Mouse (Mus musculus): Measurements from ENCODE around the gene Daam2. TPM values are rescaled to one million over a fixed set of nuclear protein-coding genes. Genes with fewer than 3 reads are reported as not detected.

The Daam2 gene
- polyA plus RNA-seq, 1 experiment, result 3.6 TPM

DNA sequence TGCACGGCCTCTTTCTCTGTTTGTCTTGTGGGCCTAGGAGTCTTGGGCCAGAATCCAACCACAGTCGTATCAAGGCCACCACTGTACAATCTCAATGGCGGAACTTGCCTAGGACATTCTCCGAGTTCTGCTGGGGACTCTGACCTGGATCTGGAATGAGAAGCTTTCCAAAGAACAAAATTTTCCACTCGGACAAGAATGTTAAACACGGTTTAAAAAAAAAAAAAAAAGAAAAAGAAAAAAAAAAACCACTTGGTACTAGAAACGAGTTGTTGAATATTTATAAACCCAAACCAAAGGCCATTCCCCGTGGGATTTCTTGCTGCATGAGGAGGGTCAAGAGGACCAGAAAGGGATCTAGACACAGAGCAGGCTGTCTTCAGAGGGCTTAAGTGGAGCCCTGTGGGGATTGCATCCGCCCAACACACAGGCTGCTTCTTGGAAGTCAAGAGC, 29.9 kb downstream of the Daam2 start:
- Histone ChIP-seq H3K27me3 (ENCODE audit: control insufficient read depth, insufficient read depth, low read length) (no peaks in the 10 kb centered on the region), H3K27ac (ENCODE audit: insufficient read depth, low read depth, low read length) (0 out of 2 replicates have a peak overlapping the region, but pooled peaks have one; percentile 18), H3K36me3 (ENCODE audit: control insufficient read depth, insufficient read depth, low read length) (no peaks in the 10 kb centered on the region), H3K4me1 (ENCODE audit: control insufficient read depth, insufficient read depth, insufficient read length, low read length) (no peaks in the 10 kb centered on the region), H3K4me3 (ENCODE audit: low read depth, low read length) (no peak overlapping the region)
- TF ChIP-seq CTCF (IDR thresholded peaks at IDR 0.05; ENCODE audit: extremely low read depth, insufficient read length, insufficient replicate concordance, low read depth, low read length), result no peak
- TF ChIP-seq POLR2A (IDR thresholded peaks at IDR 0.05; ENCODE audit: low read depth, low read length), result no peak
- WGBS, result 36% methylated on average over 9 of the region's 9 CpGs

DNA sequence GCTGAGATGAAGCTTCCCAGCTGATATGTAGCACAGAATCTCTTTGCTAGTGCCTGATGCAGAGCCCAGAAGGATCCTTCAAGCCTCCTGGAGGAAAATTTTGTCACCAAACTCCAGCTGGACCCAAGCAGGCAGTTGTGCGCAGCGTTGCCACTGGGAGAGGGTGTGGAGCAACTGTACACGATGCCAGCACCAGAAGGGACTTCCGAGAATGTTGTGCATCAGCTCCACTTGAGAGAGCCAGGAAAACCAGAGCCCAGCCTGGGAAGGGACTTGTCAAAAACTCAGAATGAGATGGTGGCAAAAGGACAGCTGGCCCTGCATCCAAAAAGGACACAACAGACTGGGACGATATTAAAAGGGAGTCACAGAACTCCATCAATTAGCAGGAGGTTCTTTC, 32.5 kb downstream of the Daam2 start:
- Histone ChIP-seq H3K4me3 (ENCODE audit: low read depth, low read length) (no peak overlapping the region), H3K27me3 (ENCODE audit: control insufficient read depth, insufficient read depth, low read length) (no peaks in the 10 kb centered on the region), H3K27ac (ENCODE audit: insufficient read depth, low read depth, low read length) (no peak overlapping the region), H3K4me1 (ENCODE audit: control insufficient read depth, insufficient read depth, insufficient read length, low read length) (no peaks in the 10 kb centered on the region), H3K36me3 (ENCODE audit: control insufficient read depth, insufficient read depth, low read length) (no peaks in the 10 kb centered on the region)
- TF ChIP-seq CTCF (IDR thresholded peaks at IDR 0.05; ENCODE audit: extremely low read depth, insufficient read length, insufficient replicate concordance, low read depth, low read length) (no peak), POLR2A (IDR thresholded peaks at IDR 0.05; ENCODE audit: low read depth, low read length) (no peak)
- WGBS, result 82% methylated on average over 5 of the region's 5 CpGs

DNA sequence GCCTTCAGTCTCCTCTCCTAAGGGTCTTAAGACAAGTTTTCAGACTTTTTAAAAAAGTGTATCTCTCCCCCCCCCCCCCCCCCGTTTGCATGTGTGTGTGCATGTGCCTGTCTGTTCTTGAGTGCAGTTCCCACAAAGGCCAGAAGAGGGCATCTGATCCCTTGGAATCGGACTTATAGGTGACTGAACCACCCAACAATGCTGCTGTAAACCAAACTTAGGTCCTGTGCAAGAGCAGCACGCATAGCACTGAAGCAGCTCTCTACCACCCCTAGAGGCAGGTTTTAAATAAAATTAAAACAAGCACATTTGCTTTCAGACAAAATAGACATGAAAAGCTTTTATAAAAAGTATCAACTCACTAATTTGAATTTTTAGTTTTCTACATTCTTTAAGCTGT, 33.9 kb downstream of the Daam2 start:
- WGBS, result 33% methylated on average over 3 of the region's 3 CpGs
- no peaks in the 10 kb centered on the region for H3K36me3 ChIP-seq (ENCODE audit: control insufficient read depth, insufficient read depth, low read length)
- no peak overlapping the region for H3K27ac ChIP-seq (ENCODE audit: insufficient read depth, low read depth, low read length)
- no peak overlapping the region for H3K4me3 ChIP-seq (ENCODE audit: low read depth, low read length)
- H3K27me3 ChIP-seq (ENCODE audit: control insufficient read depth, insufficient read depth, low read length), result no peaks in the 10 kb centered on the region
- TF ChIP-seq CTCF (IDR thresholded peaks at IDR 0.05; ENCODE audit: extremely low read depth, insufficient read length, insufficient replicate concordance, low read depth, low read length) (peak; percentile 41; the same call in 1 of the 2 replicates), POLR2A (IDR thresholded peaks at IDR 0.05; ENCODE audit: low read depth, low read length) (no peak)
- no peaks in the 10 kb centered on the region for H3K4me1 ChIP-seq (ENCODE audit: control insufficient read depth, insufficient read depth, insufficient read length, low read length)

DNA sequence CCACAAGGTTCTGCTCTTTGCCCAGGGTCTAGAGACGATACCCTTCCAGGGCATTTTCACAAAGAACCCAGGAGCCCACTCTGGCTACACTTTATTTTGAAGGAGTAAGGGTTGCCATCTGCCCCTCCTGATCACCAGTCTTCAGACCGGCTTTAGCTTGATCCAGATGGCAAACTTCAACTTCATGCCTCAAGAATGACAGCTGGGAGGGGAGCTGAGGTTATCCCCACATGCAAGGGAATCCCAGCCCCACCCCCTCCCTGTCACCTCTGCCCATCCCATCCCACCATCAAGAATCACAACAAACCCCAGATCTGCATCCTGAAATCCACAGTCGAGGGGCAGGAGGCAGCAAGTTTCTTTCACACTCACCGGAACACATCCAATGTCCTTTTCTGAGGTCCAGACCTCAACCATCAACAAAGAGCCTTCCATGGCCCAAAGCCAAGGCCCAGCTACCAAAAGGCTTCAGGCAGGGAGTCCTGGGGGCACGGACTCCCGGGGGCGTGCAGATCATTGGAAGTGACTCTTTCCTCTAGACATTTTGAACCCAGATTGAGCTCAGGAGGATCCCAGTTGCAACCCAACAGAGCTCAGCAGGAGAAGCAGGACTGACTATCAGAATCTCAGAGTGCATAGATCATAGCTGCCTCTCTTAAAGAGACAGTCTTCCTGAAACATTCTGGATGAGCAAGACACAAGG, 35.5 kb downstream of the Daam2 start:
- H3K36me3 ChIP-seq (ENCODE audit: control insufficient read depth, insufficient read depth, low read length), result no peaks in the 10 kb centered on the region
- H3K27me3 ChIP-seq (ENCODE audit: control insufficient read depth, insufficient read depth, low read length), result no peaks in the 10 kb centered on the region
- H3K4me1 ChIP-seq (ENCODE audit: control insufficient read depth, insufficient read depth, insufficient read length, low read length), result no peaks in the 10 kb centered on the region
- no peak for TF ChIP-seq POLR2A (IDR thresholded peaks at IDR 0.05; ENCODE audit: low read depth, low read length)
- TF ChIP-seq CTCF (IDR thresholded peaks at IDR 0.05; ENCODE audit: extremely low read depth, insufficient read length, insufficient replicate concordance, low read depth, low read length), result no peak
- H3K27ac ChIP-seq (ENCODE audit: insufficient read depth, low read depth, low read length), result no peak overlapping the region
- 71% methylated on average over 7 of the region's 7 CpGs for WGBS
- no peak overlapping the region for H3K4me3 ChIP-seq (ENCODE audit: low read depth, low read length)

DNA sequence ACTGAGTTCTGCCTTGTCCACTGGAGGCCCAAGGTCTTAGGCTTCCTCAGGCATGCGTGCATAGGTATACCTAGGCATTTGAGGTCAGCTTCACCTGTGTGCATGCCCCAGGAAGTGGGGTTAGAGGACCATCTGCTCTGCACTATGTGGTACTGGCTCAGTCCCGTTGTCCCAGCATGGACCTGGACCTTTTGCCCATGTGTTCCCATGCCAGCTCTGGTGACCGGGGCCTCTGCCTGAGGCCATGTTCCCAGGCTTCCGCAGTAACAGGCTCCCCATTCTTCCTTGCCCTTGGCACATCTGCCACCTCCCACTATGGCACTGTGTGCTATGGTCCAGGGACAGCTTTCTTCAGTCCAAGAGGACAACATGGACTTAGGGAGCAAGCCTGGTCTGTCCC, 36.1 kb downstream of the Daam2 start:
- Histone ChIP-seq H3K4me3 (ENCODE audit: low read depth, low read length) (no peak overlapping the region), H3K27me3 (ENCODE audit: control insufficient read depth, insufficient read depth, low read length) (no peaks in the 10 kb centered on the region), H3K4me1 (ENCODE audit: control insufficient read depth, insufficient read depth, insufficient read length, low read length) (no peaks in the 10 kb centered on the region), H3K27ac (ENCODE audit: insufficient read depth, low read depth, low read length) (no peak overlapping the region), H3K36me3 (ENCODE audit: control insufficient read depth, insufficient read depth, low read length) (no peaks in the 10 kb centered on the region)
- TF ChIP-seq POLR2A (IDR thresholded peaks at IDR 0.05; ENCODE audit: low read depth, low read length) (no peak), CTCF (IDR thresholded peaks at IDR 0.05; ENCODE audit: extremely low read depth, insufficient read length, insufficient replicate concordance, low read depth, low read length) (no peak)
- 86% methylated on average over 4 of the region's 4 CpGs for WGBS

DNA sequence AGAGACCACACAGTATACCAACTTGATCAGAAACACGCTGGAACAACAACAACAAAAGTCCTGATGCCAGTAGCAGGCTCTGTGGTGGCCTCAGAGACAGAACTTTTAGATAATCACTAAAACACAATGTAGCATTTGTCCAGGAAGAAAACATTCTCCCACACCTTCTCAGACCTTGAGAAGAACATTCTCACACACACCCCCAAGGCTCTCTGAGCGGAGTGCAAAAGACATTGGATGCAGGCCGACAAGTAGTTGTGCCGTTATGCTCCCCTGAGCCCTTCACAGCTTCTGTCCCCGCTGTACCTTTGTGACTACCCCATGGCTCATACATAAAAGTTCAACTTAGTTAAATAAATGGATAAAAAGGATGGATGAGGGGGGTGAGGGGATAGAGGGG, 37.6 kb downstream of the Daam2 start:
- H3K36me3 ChIP-seq (ENCODE audit: control insufficient read depth, insufficient read depth, low read length), result no peaks in the 10 kb centered on the region
- WGBS, result 78% methylated on average over 5 of the region's 5 CpGs
- H3K4me1 ChIP-seq (ENCODE audit: control insufficient read depth, insufficient read depth, insufficient read length, low read length), result no peaks in the 10 kb centered on the region
- TF ChIP-seq POLR2A (IDR thresholded peaks at IDR 0.05; ENCODE audit: low read depth, low read length) (no peak), CTCF (IDR thresholded peaks at IDR 0.05; ENCODE audit: extremely low read depth, insufficient read length, insufficient replicate concordance, low read depth, low read length) (no peak)
- H3K27ac ChIP-seq (ENCODE audit: insufficient read depth, low read depth, low read length), result no peak overlapping the region
- H3K27me3 ChIP-seq (ENCODE audit: control insufficient read depth, insufficient read depth, low read length), result no peaks in the 10 kb centered on the region
- H3K4me3 ChIP-seq (ENCODE audit: low read depth, low read length), result no peak overlapping the region

DNA sequence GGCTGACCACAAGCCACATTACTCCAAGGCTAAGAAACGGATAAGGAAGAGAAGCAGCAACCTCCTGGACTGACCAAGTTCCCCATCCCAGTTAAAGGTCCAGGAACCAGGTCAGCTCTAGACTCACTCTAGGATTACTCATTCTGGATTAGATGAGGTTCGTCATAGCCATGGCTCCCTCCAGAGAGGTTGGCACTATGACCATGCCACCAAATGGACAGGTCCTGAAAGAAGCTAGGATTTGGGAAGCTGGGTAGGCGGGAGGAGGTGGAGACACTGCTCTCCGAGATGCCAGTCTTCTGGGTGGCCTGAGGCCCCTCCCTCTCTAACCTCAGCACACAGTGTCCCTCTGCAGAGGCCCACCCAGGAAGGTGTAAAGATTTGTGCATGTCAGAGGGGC, 38.2 kb downstream of the Daam2 start:
- WGBS, result 69% methylated on average over 4 of the region's 4 CpGs
- Histone ChIP-seq H3K36me3 (ENCODE audit: control insufficient read depth, insufficient read depth, low read length) (no peaks in the 10 kb centered on the region), H3K27ac (ENCODE audit: insufficient read depth, low read depth, low read length) (no peak overlapping the region), H3K4me1 (ENCODE audit: control insufficient read depth, insufficient read depth, insufficient read length, low read length) (no peaks in the 10 kb centered on the region), H3K27me3 (ENCODE audit: control insufficient read depth, insufficient read depth, low read length) (no peaks in the 10 kb centered on the region), H3K4me3 (ENCODE audit: low read depth, low read length) (no peak overlapping the region)
- TF ChIP-seq POLR2A (IDR thresholded peaks at IDR 0.05; ENCODE audit: low read depth, low read length) (no peak), CTCF (IDR thresholded peaks at IDR 0.05; ENCODE audit: extremely low read depth, insufficient read length, insufficient replicate concordance, low read depth, low read length) (no peak)
